Mouse (Mus musculus) small intestine, adult 2 months (tissue): ENCODE results near the gene Gm5269.

ENCODE experiments used
- CTCF ChIP-seq: fragments of 200-500 bp; IDR thresholded peaks from 2 replicates; pipeline ENCODE4 v1.5.1; 2012; ENCODE audit warnings: low read depth, mild to moderate bottlenecking, control low read depth, inconsistent platforms, low read length, moderate library complexity, mixed read lengths; ENCODE audit not compliant: insufficient replicate concordance, insufficient read length; ENCODE audit errors: extremely low read depth
- POLR2A ChIP-seq: fragments of 200-500 bp; IDR thresholded peaks from 2 replicates; pipeline ENCODE4 v1.6.1; 2012; ENCODE audit warnings: low read depth, mild to moderate bottlenecking, control low read depth, inconsistent platforms, low read length, moderate library complexity

GRCm38 (mm10) chr1:45898044-45898443 is 8.0 kb upstream of the Gm5269 start:
- no peak for TF ChIP-seq POLR2A
- TF ChIP-seq CTCF, result no peak
